Mouse (Mus musculus) E14TG2a.4 (cell line): ENCODE measurements around the gene Il16.

Experiments
- H3K27me3 ChIP-seq: 2 replicates; pipeline ENCODE4 v1.6.1; 2014; ENCODE audit warnings: low read length, control low read depth; ENCODE audit not compliant: insufficient read depth
- H3K36me3 ChIP-seq: 2 replicates; pipeline ENCODE4 v1.6.1; 2014; ENCODE audit warnings: low read length, control low read depth; ENCODE audit not compliant: insufficient read depth
- H3K4me1 ChIP-seq: replicated peaks from 2 replicates; pipeline ENCODE4 v1.6.1; 2014; ENCODE audit warnings: low read depth, low read length, control low read depth
- H3K4me3 ChIP-seq: replicated peaks from 2 replicates; pipeline ENCODE4 v1.5.1; 2014; ENCODE audit warnings: mild to moderate bottlenecking, low read length
- H3K9me3 ChIP-seq: 2 replicates; pipeline ENCODE4 v1.6.1; 2014; ENCODE audit warnings: low read length, control low read depth
- CTCF ChIP-seq: conservative IDR thresholded peaks from 2 replicates; pipeline ENCODE4 v1.5.1; 2014; ENCODE audit warnings: low read length
- NANOG ChIP-seq: IDR thresholded peaks from 2 replicates; pipeline ENCODE4 v1.6.1; 2014; ENCODE audit warnings: borderline replicate concordance, low read length, mixed read lengths
- POU5F1 ChIP-seq: IDR thresholded peaks from 2 replicates; pipeline ENCODE4 v1.6.1; 2014; ENCODE audit warnings: low read length, borderline replicate concordance

The Il16 gene

GRCm38 (mm10) chr7:83637781-83638583, 107.5 kb downstream of the Il16 start:
- peaks cover 5% of the 10 kb centered on the region for H3K4me1 ChIP-seq
- no peak overlapping the region for H3K4me3 ChIP-seq
- no peaks in the 10 kb centered on the region; the same call in 1 of the 2 replicates for H3K27me3 ChIP-seq
- H3K36me3 ChIP-seq = peaks cover 77% of the 10 kb centered on the region
- TF ChIP-seq NANOG (no peak), POU5F1 (no peak), CTCF (no peak)
- H3K9me3 ChIP-seq = no peaks in the 10 kb centered on the region

GRCm38 (mm10) chr7:83636425-83636824, 109.1 kb downstream of the Il16 start:
- no peak overlapping the region for H3K4me3 ChIP-seq
- H3K36me3 ChIP-seq = peaks cover 68% of the 10 kb centered on the region
- H3K27me3 ChIP-seq = no peaks in the 10 kb centered on the region; the same call in 1 of the 2 replicates
- H3K9me3 ChIP-seq = no peaks in the 10 kb centered on the region
- H3K4me1 ChIP-seq = peaks cover 14% of the 10 kb centered on the region
- TF ChIP-seq NANOG (no peak), POU5F1 (no peak), CTCF (no peak)

- Histone ChIP-seq H3K4me1 (peaks cover 19% of the 10 kb centered on the region), H3K36me3 (peaks cover 62% of the 10 kb centered on the region)
- TF ChIP-seq POU5F1 (no peak), CTCF (no peak), NANOG (no peak)
Measured at GRCm38 (mm10) chr7:83635726-83636125, 109.8 kb downstream of the Il16 start.

GRCm38 (mm10) chr7:83633856-83634255, 111.7 kb downstream of the Il16 start:
- Histone ChIP-seq H3K36me3 (peaks cover 44% of the 10 kb centered on the region), H3K27me3 (no peaks in the 10 kb centered on the region; the same call in 1 of the 2 replicates), H3K4me3 (no peak overlapping the region), H3K4me1 (peaks cover 19% of the 10 kb centered on the region), H3K9me3 (no peaks in the 10 kb centered on the region)
- TF ChIP-seq NANOG (no peak), POU5F1 (no peak), CTCF (no peak)

More at GRCm38 (mm10) chr7:83635726-83636125, 109.8 kb downstream of the Il16 start:
- Histone ChIP-seq H3K27me3 (no peaks in the 10 kb centered on the region; the same call in 1 of the 2 replicates), H3K9me3 (no peaks in the 10 kb centered on the region), H3K4me3 (no peak overlapping the region)

DNA sequence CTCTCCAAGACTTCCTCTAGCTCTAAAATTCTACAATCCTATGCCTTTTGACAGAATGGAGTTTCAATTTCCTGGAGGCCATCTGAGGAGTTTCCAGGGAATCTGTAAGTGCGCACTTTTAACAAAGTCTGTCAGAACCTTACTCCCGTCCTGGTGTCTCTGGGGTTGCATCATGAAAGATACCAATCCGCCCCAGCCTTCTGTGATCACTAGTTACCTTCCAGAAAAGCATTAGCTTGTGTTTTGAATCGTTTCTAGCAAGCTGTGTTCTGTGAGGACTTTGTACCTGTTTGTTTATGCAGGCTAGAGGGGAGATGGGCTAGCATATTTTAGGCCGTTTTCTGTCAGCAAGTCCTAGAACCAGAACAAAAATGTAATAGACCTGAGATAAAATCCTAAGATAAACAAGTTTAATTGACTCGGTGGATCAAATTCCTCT, 112.8 kb downstream of the Il16 start:
- Histone ChIP-seq H3K36me3 (peaks cover 33% of the 10 kb centered on the region), H3K9me3 (no peaks in the 10 kb centered on the region), H3K4me1 (peaks cover 19% of the 10 kb centered on the region), H3K27me3 (no peaks in the 10 kb centered on the region; the same call in 1 of the 2 replicates), H3K4me3 (peak overlapping the region; percentile 87)
- TF ChIP-seq CTCF (no peak), NANOG (no peak), POU5F1 (no peak)

- peaks cover 19% of the 10 kb centered on the region for H3K4me1 ChIP-seq
- peaks cover 27% of the 10 kb centered on the region for H3K36me3 ChIP-seq
- H3K27me3 ChIP-seq = no peaks in the 10 kb centered on the region; the same call in 1 of the 2 replicates
- no peaks in the 10 kb centered on the region for H3K9me3 ChIP-seq
- TF ChIP-seq POU5F1 (no peak), CTCF (no peak), NANOG (no peak; the same call in 1 of the 2 replicates)
- H3K4me3 ChIP-seq = peak within 1 kb of the TSS; percentile 87
Measured at GRCm38 (mm10) chr7:83631828-83632681, 113.5 kb downstream of the Il16 start, which contains the start of gene Stard5. TSS of gene Stard5 (plus strand) at chr7:83631959.

GRCm38 (mm10) chr7:83631073-83631827, 114.3 kb downstream of the Il16 start:
- H3K36me3 ChIP-seq = peaks cover 19% of the 10 kb centered on the region

GRCm38 (mm10) chr7:83627369-83627768, 118.2 kb downstream of the Il16 start:
- TF ChIP-seq CTCF (no peak), POU5F1 (no peak), NANOG (no peak)
- Histone ChIP-seq H3K36me3 (no peaks in the 10 kb centered on the region), H3K27me3 (no peaks in the 10 kb centered on the region), H3K4me1 (peaks cover 8% of the 10 kb centered on the region), H3K9me3 (no peaks in the 10 kb centered on the region), H3K4me3 (no peak overlapping the region)

More at GRCm38 (mm10) chr7:83631073-83631827, 114.3 kb downstream of the Il16 start:
- TF ChIP-seq NANOG = no peak
- H3K4me3 ChIP-seq = peak overlapping the region; percentile 87
- no peaks in the 10 kb centered on the region; the same call in 1 of the 2 replicates for H3K27me3 ChIP-seq
- H3K9me3 ChIP-seq = no peaks in the 10 kb centered on the region
- H3K4me1 ChIP-seq = peaks cover 19% of the 10 kb centered on the region
